Mouse (Mus musculus): ENCODE measurements around the gene Cck. TPM values are rescaled to one million over a fixed set of nuclear protein-coding genes. Genes with fewer than 3 reads are reported as not detected.

Cck gene
- not detected for polyA plus RNA-seq (2017; shearing (Covaris generic))

DNA sequence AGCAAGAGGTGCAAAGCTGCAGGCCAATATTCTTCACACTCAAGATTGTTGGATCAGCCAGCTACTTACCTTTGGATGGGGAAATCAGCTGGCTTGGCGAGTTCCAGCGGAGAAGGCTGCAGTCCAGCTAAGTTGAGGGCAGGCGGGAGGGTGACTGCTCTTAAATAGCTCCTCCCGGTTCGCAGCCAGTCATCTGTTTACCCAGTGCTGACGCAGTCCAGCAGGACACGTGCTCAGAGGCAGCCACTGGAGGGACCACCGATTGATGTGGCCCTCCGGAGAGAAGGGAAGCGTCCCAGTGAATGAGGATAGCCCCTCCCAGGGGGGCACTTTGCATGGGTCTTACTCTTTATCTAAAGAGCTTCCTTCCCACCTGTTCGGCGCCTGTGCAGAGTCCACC lies at the start of gene Cck:
TSS of gene Cck (minus strand) at position 166 of the 400 bp plus-strand sequence.

Other genes with a start within 250 kb of the Cck start
- gene Ulk4, start 218.5 kb downstream of the Cck start, polyA plus RNA-seq (2017; shearing (Covaris generic)), result 10 to 100 TPM; 18.6 to 19.0 TPM
- gene Trak1, start 198.2 kb downstream of the Cck start, polyA plus RNA-seq (2017; shearing (Covaris generic)), result 10 to 100 TPM; 28.9 to 43.5 TPM
- not detected for gene Lyzl4, start 146.4 kb upstream of the Cck start, polyA plus RNA-seq (2017; shearing (Covaris generic))
- gene Vipr1, start 147.0 kb upstream of the Cck start, polyA plus RNA-seq (2017; shearing (Covaris generic)), result 10 to 100 TPM in 1 of 2 experiments, 1 to 10 TPM in 1; 5.6 to 58.4 TPM
- 10 to 100 TPM; 21.1 to 25.0 TPM for gene Sec22c, start 209.8 kb upstream of the Cck start, polyA plus RNA-seq (2017; shearing (Covaris generic))
- 10 to 100 TPM; 25.4 to 32.3 TPM for gene Ss18l2, start 214.6 kb upstream of the Cck start, polyA plus RNA-seq (2017; shearing (Covaris generic))
- gene Nktr, start 223.5 kb upstream of the Cck start, polyA plus RNA-seq (2017; shearing (Covaris generic)), result 100 to 1,000 TPM; 116 to 132 TPM

All from inflammation-experienced regulatory T-cells (primary cell).